Mouse (Mus musculus) bone marrow macrophage, adult 2 months (primary cell): ENCODE data around the gene Plppr1.

Source experiments
- CTCF ChIP-seq: IDR thresholded peaks from 2 replicates; pipeline ENCODE4 v1.5.1; 2012; ENCODE audit warnings: low read depth, mild to moderate bottlenecking, low read length, moderate library complexity
- POLR2A ChIP-seq: IDR thresholded peaks from 2 replicates; pipeline ENCODE4 v1.6.1; 2012; ENCODE audit warnings: mild to moderate bottlenecking, low read depth, low read length, borderline replicate concordance

DNA sequence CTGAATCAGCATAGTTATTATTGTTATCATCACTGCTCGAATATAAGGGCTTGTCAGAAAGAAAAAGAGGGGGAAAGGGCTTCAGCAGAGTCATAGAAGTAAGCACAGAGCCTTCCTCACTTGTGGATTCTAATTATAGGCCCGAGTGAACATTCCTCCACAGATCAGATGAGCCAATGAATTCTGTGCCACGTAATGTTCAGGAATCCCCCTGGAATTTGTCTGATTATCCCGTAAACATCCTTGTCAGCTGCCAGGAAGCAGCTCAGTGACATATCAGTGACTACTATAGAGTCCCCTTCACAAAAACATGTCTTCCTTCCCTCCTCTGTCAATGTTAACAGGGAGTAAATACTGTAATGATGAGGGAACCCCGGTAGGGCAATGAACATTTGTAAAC, 50.9 kb downstream of the Plppr1 start:
- TF ChIP-seq CTCF (no peak), POLR2A (no peak)
